Mouse (Mus musculus) olfactory bulb, adult 2 months (tissue): ENCODE data around the gene Nup37. TPM values are rescaled to one million over a fixed set of nuclear protein-coding genes. Genes with fewer than 3 reads are reported as not detected.

ENCODE experiments used
- H3K27ac ChIP-seq: fragments of 200-500 bp; 2 replicates; pipeline ENCODE4 v1.5.1; 2012; ENCODE audit warnings: low read depth, low read length; ENCODE audit not compliant: insufficient read depth
- H3K4me1 ChIP-seq: fragments of 200-500 bp; 2 replicates; pipeline ENCODE4 v1.6.1; 2012; ENCODE audit warnings: low read length; ENCODE audit not compliant: control insufficient read depth, insufficient read depth
- H3K4me3 ChIP-seq: fragments of 200-500 bp; 2 replicates; pipeline ENCODE4 v1.5.1; 2012; ENCODE audit warnings: mild to moderate bottlenecking, low read depth, low read length, moderate library complexity; ENCODE audit not compliant: insufficient read depth
- CTCF ChIP-seq: fragments of 200-500 bp; IDR thresholded peaks from 2 replicates; pipeline ENCODE4 v1.5.1; 2012; ENCODE audit warnings: low read depth, mild to moderate bottlenecking, low read length, moderate library complexity; ENCODE audit not compliant: insufficient read depth
- POLR2A ChIP-seq: fragments of 200-500 bp; IDR thresholded peaks from 2 replicates; pipeline ENCODE4 v1.6.1; 2012; ENCODE audit warnings: mild to moderate bottlenecking, low read depth, low read length, moderate library complexity; ENCODE audit not compliant: insufficient read depth
- WGBS: fragments of 180-500 bp; shearing (Covaris S2); methylation state at CpG from one replicate; pipeline ENCODE4 v1.1.7; 2018; 5-methylcytosine and 5-hydroxymethylcytosine counted together
- polyA plus RNA-seq: library from polyadenylated mRNA; stranded (reverse); fragments of >200 nt; gene quantifications from 2 replicates; pipeline ENCODE4 v1.2.4, GENCODE M21; 2012; ENCODE audit warnings: low replicate concordance; ENCODE audit not compliant: missing spikeins, insufficient read depth, insufficient read length

The Nup37 gene
- polyA plus RNA-seq, 1 experiment: not detected

- Histone ChIP-seq H3K4me3 (no peak overlapping the region), H3K4me1 (no peaks in the 10 kb centered on the region), H3K27ac (no peak overlapping the region)
- 92% methylated on average over 3 of the region's 3 CpGs for whole genome bisulfite sequencing
- TF ChIP-seq POLR2A (no peak), CTCF (no peak)
These were observed 71.4 kb downstream of the Nup37 start for GRCm38 (mm10) chr10:88218161-88218560.

- Histone ChIP-seq H3K4me1 (no peaks in the 10 kb centered on the region), H3K27ac (no peak overlapping the region), H3K4me3 (no peak overlapping the region)
- TF ChIP-seq CTCF (no peak), POLR2A (no peak)
- 86% methylated on average over 5 of the region's 5 CpGs for WGBS
These were observed 74.9 kb downstream of the Nup37 start for GRCm38 (mm10) chr10:88221718-88222117.

- no peak overlapping the region for H3K4me3 ChIP-seq
- H3K4me1 ChIP-seq: no peaks in the 10 kb centered on the region
- 45% methylated on average over 5 of the region's 5 CpGs for WGBS
- TF ChIP-seq POLR2A (no peak), CTCF (no peak)
- no peak overlapping the region for H3K27ac ChIP-seq
These were observed 78.6 kb downstream of the Nup37 start for GRCm38 (mm10) chr10:88225421-88225820.

- H3K4me3 ChIP-seq: no peak overlapping the region
- no peaks in the 10 kb centered on the region for H3K4me1 ChIP-seq
- H3K27ac ChIP-seq: no peak overlapping the region
- TF ChIP-seq CTCF (no peak), POLR2A (no peak)
- WGBS: 98% methylated on average over 2 of the region's 2 CpGs
These were observed 81.2 kb downstream of the Nup37 start for GRCm38 (mm10) chr10:88227962-88228361.

Other genes with a start within 250 kb of the Nup37 start
- gene Pmch, start 55.9 kb upstream of the Nup37 start, polyA plus RNA-seq: not detected in 2 replicates
- not detected in 2 replicates for gene Parpbp, start 51 bp upstream of the Nup37 start, polyA plus RNA-seq
- not detected in 2 replicates for gene Washc3, start 54.1 kb downstream of the Nup37 start, polyA plus RNA-seq
- not detected in 2 replicates for gene Dram1, start 232.1 kb downstream of the Nup37 start, polyA plus RNA-seq
- gene Gnptab, start 232.1 kb downstream of the Nup37 start, polyA plus RNA-seq: not detected in 2 replicates